Mouse (Mus musculus) limb, embryonic 14.5 days (tissue): ENCODE measurements around the gene Lif. TPM values are rescaled to one million over a fixed set of nuclear protein-coding genes. Genes with fewer than 3 reads are reported as not detected.

Experiments
- ATAC-seq: fragments of 200-750 bp; cut with Nextera tagmentation; 2 replicates; pipeline ENCODE4 v1.8.0; 2017; ENCODE audit warnings: low read depth, moderate number of reproducible peaks, moderate TSS enrichment; ENCODE audit not compliant: low FRiP score
- DNase-seq: peaks from one replicate; pipeline ENCODE4 v3.0.0-alpha.2; 2015; ENCODE audit warnings: low spot score
- H3K27ac ChIP-seq: fragments of 300-500 bp; sonication (generic); replicated peaks from 2 replicates; pipeline ENCODE4 v1.5.1; 2014; ENCODE audit warnings: low read depth, mild to moderate bottlenecking, low read length, moderate library complexity, mixed read lengths
- H3K27me3 ChIP-seq: fragments of 300-500 bp; sonication (generic); 2 replicates; pipeline ENCODE4 v1.6.1; 2014; ENCODE audit warnings: low read length, mixed read lengths; ENCODE audit not compliant: control insufficient read depth, insufficient read depth
- H3K36me3 ChIP-seq: fragments of 300-500 bp; sonication (generic); 2 replicates; pipeline ENCODE4 v1.6.1; 2014; ENCODE audit warnings: mild to moderate bottlenecking, low read length, moderate library complexity, mixed read lengths; ENCODE audit not compliant: control insufficient read depth, insufficient read depth
- H3K4me1 ChIP-seq: fragments of 300-500 bp; sonication (generic); 2 replicates; pipeline ENCODE4 v1.6.1; 2014; ENCODE audit warnings: antibody characterized with exemption, low read length, mixed read lengths; ENCODE audit not compliant: control insufficient read depth, insufficient read depth
- H3K4me2 ChIP-seq: fragments of 300-500 bp; sonication (generic); replicated peaks from 2 replicates; pipeline ENCODE4 v1.6.1; 2014; ENCODE audit warnings: low read depth, mild to moderate bottlenecking, low read length, moderate library complexity; ENCODE audit not compliant: severe bottlenecking
- H3K4me3 ChIP-seq: fragments of 300-500 bp; sonication (generic); replicated peaks from 2 replicates; pipeline ENCODE4 v1.5.1; 2014; ENCODE audit warnings: low read length
- H3K9ac ChIP-seq: fragments of 300-500 bp; sonication (generic); 2 replicates; pipeline ENCODE4 v1.6.1; 2014; ENCODE audit warnings: mild to moderate bottlenecking, low read depth, low read length, moderate library complexity; ENCODE audit not compliant: severe bottlenecking
- H3K9me3 ChIP-seq: fragments of 300-500 bp; sonication (generic); 2 replicates; pipeline ENCODE4 v1.6.1; 2016; ENCODE audit warnings: low read length; ENCODE audit not compliant: control insufficient read depth
- POLR2A ChIP-seq: fragments of 200-500 bp; IDR thresholded peaks from 2 replicates; pipeline ENCODE4 v1.8.0; 2012; ENCODE audit warnings: inconsistent platforms, mild to moderate bottlenecking, moderate library complexity, borderline replicate concordance; ENCODE audit not compliant: insufficient read depth, insufficient read length; ENCODE audit errors: extremely low read depth
- WGBS: fragments of 180-500 bp; shearing (Covaris S2); extraction: QIAGEN DNeasy Blood & Tissue Kit; methylation state at CpG from one replicate; pipeline ENCODE4 v1.1.7; 2014; 5-methylcytosine and 5-hydroxymethylcytosine counted together
- polyA plus RNA-seq, 2 experiments: library from polyadenylated mRNA; depleted of rRNA in 1 of 2; stranded (reverse) in 1 of 2; unstranded in 1 of 2; fragments of >200 nt; fragmentation: Nextera tagmentation in 1 of 2; extraction: Ambion mirVana in 1 of 2; gene quantifications; 2 replicates each; pipeline versions ENCODE4 v1.2.1 to v1.2.3; 2012 to 2014

Gene Lif
- polyA plus RNA-seq, 2 experiments, result 0.50 to 0.89 TPM

DNA sequence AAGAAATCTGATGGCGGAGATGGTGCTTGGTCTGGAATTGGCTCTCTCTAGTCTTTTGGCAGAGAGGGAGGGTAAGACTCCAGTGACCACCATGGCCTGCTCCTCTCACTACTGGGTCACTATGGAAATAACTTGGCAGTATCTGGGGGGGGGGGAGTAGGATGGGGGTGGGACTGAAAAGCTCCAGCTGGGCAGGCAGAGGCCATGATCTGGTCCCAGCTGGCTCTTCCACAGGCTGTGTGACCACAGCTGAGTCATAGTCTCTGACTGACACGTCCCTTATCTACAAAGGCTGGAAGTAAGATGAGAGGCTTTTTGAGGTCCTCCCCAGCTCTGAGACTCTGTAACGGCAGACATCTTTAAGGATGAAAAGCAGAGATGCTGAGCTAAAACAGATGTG is 40.4 kb downstream of the Lif start:
- peaks cover 18% of the 10 kb centered on the region for H3K4me1 ChIP-seq
- TF ChIP-seq POLR2A, result no peak
- no peak overlapping the region for H3K4me2 ChIP-seq
- no peaks in the 10 kb centered on the region for H3K9me3 ChIP-seq
- no peaks in the 10 kb centered on the region for H3K36me3 ChIP-seq
- WGBS, result 57% methylated on average over 3 of the region's 3 CpGs
- no peak for DNase-seq
- ATAC-seq, result no peak
- no peak overlapping the region for H3K9ac ChIP-seq
- H3K4me3 ChIP-seq, result no peak overlapping the region
- no peak overlapping the region for H3K27ac ChIP-seq
- no peaks in the 10 kb centered on the region for H3K27me3 ChIP-seq

- Histone ChIP-seq H3K9me3 (no peaks in the 10 kb centered on the region), H3K27me3 (no peaks in the 10 kb centered on the region), H3K27ac (no peak overlapping the region), H3K4me2 (no peak overlapping the region), H3K36me3 (no peaks in the 10 kb centered on the region), H3K9ac (no peak overlapping the region), H3K4me3 (no peak overlapping the region), H3K4me1 (peaks cover 20% of the 10 kb centered on the region)
- no peak for TF ChIP-seq POLR2A
- ATAC-seq (no peak), DNase-seq (no peak)
- 45% methylated on average over 7 of the region's 7 CpGs for WGBS
Measured at GRCm38 (mm10) chr11:4298615-4299014, 41.3 kb downstream of the Lif start.

DNA sequence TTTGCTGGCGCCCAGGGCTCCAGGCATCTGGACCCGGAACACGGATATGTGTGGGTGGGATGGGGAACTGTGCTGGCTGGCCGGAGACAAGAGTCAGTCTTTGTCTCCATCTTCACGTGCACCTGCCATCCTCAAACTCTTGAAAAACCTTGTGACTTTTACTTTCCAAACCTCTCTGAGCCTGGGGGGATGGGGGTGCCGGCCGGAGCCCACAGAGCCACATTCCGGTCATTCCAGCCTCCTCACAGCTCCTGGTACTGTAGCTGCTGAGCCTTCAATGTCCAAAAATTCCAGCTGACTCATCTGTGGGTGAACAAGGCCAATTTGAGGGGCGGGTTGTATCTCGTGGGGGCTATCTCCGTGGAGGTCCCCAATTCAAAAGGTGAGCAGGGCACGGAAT is 41.8 kb downstream of the Lif start:
- Histone ChIP-seq H3K36me3 (no peaks in the 10 kb centered on the region), H3K4me2 (no peak overlapping the region), H3K27ac (no peak overlapping the region), H3K4me1 (peaks cover 20% of the 10 kb centered on the region), H3K9me3 (no peaks in the 10 kb centered on the region), H3K27me3 (no peaks in the 10 kb centered on the region), H3K4me3 (no peak overlapping the region), H3K9ac (no peak overlapping the region)
- WGBS, result 39% methylated on average over 12 of the region's 12 CpGs
- TF ChIP-seq POLR2A, result no peak
- ATAC-seq, result no peak
- no peak for DNase-seq

- no peak overlapping the region for H3K4me3 ChIP-seq
- H3K36me3 ChIP-seq, result no peaks in the 10 kb centered on the region
- H3K9me3 ChIP-seq, result no peaks in the 10 kb centered on the region
- H3K4me2 ChIP-seq, result no peak overlapping the region
- TF ChIP-seq POLR2A, result no peak
- H3K4me1 ChIP-seq, result peaks cover 20% of the 10 kb centered on the region
- DNase-seq (no peak), ATAC-seq (no peak)
- no peaks in the 10 kb centered on the region for H3K27me3 ChIP-seq
- no peak overlapping the region for H3K27ac ChIP-seq
- 56% methylated on average over 14 of the region's 14 CpGs for WGBS
- H3K9ac ChIP-seq, result no peak overlapping the region
Measured at GRCm38 (mm10) chr11:4299735-4300474, 42.5 kb downstream of the Lif start.

GRCm38 (mm10) chr11:4300683-4301082 is 43.3 kb downstream of the Lif start:
- WGBS, result 58% methylated on average over 3 of the region's 3 CpGs
- no peak overlapping the region for H3K27ac ChIP-seq

More at GRCm38 (mm10) chr11:4300683-4301082, 43.3 kb downstream of the Lif start:
- Histone ChIP-seq H3K36me3 (no peaks in the 10 kb centered on the region), H3K9me3 (no peaks in the 10 kb centered on the region), H3K4me3 (no peak overlapping the region), H3K27me3 (no peaks in the 10 kb centered on the region), H3K4me2 (no peak overlapping the region), H3K9ac (no peak overlapping the region), H3K4me1 (peaks cover 15% of the 10 kb centered on the region)
- no peak for ATAC-seq
- no peak for DNase-seq
- TF ChIP-seq POLR2A, result no peak
